Mouse (Mus musculus): Measurements from ENCODE around the gene Pm20d1. TPM values are rescaled to one million over a fixed set of nuclear protein-coding genes. Genes with fewer than 3 reads are reported as not detected.

Gene Pm20d1
- total and polyA plus RNA-seq, 2 experiments from 2014 or later, result 3.5 to 6.4 TPM

GRCm38 (mm10) chr1:131820887-131821328, 23.7 kb downstream of the Pm20d1 start:
- 77% methylated on average over 10 of the region's 10 CpGs for WGBS
- H3K9me3 ChIP-seq (replicated peaks; ENCODE audit: control insufficient read depth, low read length), result no peaks in the 10 kb centered on the region; the same call in 1 of the 2 replicates
- TF ChIP-seq CTCF (IDR thresholded peaks at IDR 0.05; ENCODE audit: low read depth) (no peak), EP300 (IDR thresholded peaks at IDR 0.05; ENCODE audit: low read depth) (no peak)

GRCm38 (mm10) chr1:131822292-131822691, 25.1 kb downstream of the Pm20d1 start:
- Histone ChIP-seq H3K9me3 (replicated peaks; ENCODE audit: control insufficient read depth, low read length) (no peaks in the 10 kb centered on the region; the same call in 1 of the 2 replicates), H3K4me2 (ENCODE audit: low read depth, low read length) (no peak overlapping the region), H3K27me3 (ENCODE audit: control insufficient read depth, insufficient read depth, low read length) (no peaks in the 10 kb centered on the region), H3K36me3 (replicated peaks; ENCODE audit: control insufficient read depth, insufficient read depth, low read length) (no peaks in the 10 kb centered on the region), H3K4me3 (ENCODE audit: low read depth, low read length) (no peak overlapping the region), H3K4me1 (ENCODE audit: control insufficient read depth, insufficient read depth) (peaks cover 5% of the 10 kb centered on the region), H3K9ac (replicated peaks; ENCODE audit: low read depth, low read length) (no peak overlapping the region), H3K27ac (ENCODE audit: low read depth) (no peak overlapping the region)
- WGBS, result 73% methylated on average over 8 of the region's 8 CpGs
- TF ChIP-seq EP300 (IDR thresholded peaks at IDR 0.05; ENCODE audit: low read depth) (no peak), CTCF (IDR thresholded peaks at IDR 0.05; ENCODE audit: low read depth) (no peak)
- ATAC-seq (ENCODE audit: insufficient read depth, low read depth), result no peak
- DNase-seq (ENCODE audit: low spot score), result no peak

More at GRCm38 (mm10) chr1:131820887-131821328, 23.7 kb downstream of the Pm20d1 start:
- Histone ChIP-seq H3K36me3 (replicated peaks; ENCODE audit: control insufficient read depth, insufficient read depth, low read length) (no peaks in the 10 kb centered on the region), H3K27me3 (ENCODE audit: control insufficient read depth, insufficient read depth, low read length) (no peaks in the 10 kb centered on the region), H3K4me1 (ENCODE audit: control insufficient read depth, insufficient read depth) (no peaks in the 10 kb centered on the region; the same call in 1 of the 2 replicates), H3K4me2 (ENCODE audit: low read depth, low read length) (no peak overlapping the region), H3K4me3 (ENCODE audit: low read depth, low read length) (no peak overlapping the region), H3K27ac (ENCODE audit: low read depth) (no peak overlapping the region), H3K9ac (replicated peaks; ENCODE audit: low read depth, low read length) (no peak overlapping the region)
- no peak for DNase-seq (ENCODE audit: low spot score)
- no peak for ATAC-seq (ENCODE audit: insufficient read depth, low read depth)

- ATAC-seq (ENCODE audit: insufficient read depth, low read depth), result no peak
- Histone ChIP-seq H3K9ac (replicated peaks; ENCODE audit: low read depth, low read length) (no peak overlapping the region), H3K4me3 (ENCODE audit: low read depth, low read length) (no peak overlapping the region), H3K27ac (ENCODE audit: low read depth) (no peak overlapping the region), H3K4me1 (ENCODE audit: control insufficient read depth, insufficient read depth) (peaks cover 7% of the 10 kb centered on the region), H3K27me3 (ENCODE audit: control insufficient read depth, insufficient read depth, low read length) (no peaks in the 10 kb centered on the region), H3K36me3 (replicated peaks; ENCODE audit: control insufficient read depth, insufficient read depth, low read length) (no peaks in the 10 kb centered on the region), H3K4me2 (ENCODE audit: low read depth, low read length) (no peak overlapping the region), H3K9me3 (replicated peaks; ENCODE audit: control insufficient read depth, low read length) (no peaks in the 10 kb centered on the region; the same call in 1 of the 2 replicates)
- TF ChIP-seq CTCF (IDR thresholded peaks at IDR 0.05; ENCODE audit: low read depth), result no peak
- no peak for TF ChIP-seq EP300 (IDR thresholded peaks at IDR 0.05; ENCODE audit: low read depth)
- DNase-seq (ENCODE audit: low spot score), result no peak
- 85% methylated on average over 1 of the region's 1 CpGs for WGBS
Observed at GRCm38 (mm10) chr1:131822856-131823492, 25.8 kb downstream of the Pm20d1 start.

DNA sequence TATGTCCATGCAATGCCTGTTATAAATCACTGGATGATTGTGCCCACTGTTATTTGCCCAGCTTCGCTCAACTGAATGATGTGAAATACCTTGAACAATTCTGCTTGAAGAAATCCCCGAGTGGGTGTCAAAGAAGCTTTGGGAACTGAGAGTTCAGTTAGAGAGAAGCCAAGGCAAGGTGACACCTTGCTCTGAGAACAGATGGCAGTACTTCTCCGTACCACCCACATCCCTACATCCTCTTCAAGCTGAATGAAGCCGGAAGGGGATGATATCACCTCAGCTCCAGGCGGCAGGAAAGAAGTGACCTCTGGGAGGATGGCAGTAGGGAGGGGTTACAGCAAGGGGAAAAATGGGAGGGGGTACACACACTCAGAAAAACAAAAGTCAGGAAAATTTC, 26.4 kb downstream of the Pm20d1 start:
- TF ChIP-seq CTCF (IDR thresholded peaks at IDR 0.05; ENCODE audit: low read depth) (no peak), EP300 (IDR thresholded peaks at IDR 0.05; ENCODE audit: low read depth) (no peak)
- Histone ChIP-seq H3K36me3 (replicated peaks; ENCODE audit: control insufficient read depth, insufficient read depth, low read length) (no peaks in the 10 kb centered on the region), H3K9ac (replicated peaks; ENCODE audit: low read depth, low read length) (no peak overlapping the region)

DNA sequence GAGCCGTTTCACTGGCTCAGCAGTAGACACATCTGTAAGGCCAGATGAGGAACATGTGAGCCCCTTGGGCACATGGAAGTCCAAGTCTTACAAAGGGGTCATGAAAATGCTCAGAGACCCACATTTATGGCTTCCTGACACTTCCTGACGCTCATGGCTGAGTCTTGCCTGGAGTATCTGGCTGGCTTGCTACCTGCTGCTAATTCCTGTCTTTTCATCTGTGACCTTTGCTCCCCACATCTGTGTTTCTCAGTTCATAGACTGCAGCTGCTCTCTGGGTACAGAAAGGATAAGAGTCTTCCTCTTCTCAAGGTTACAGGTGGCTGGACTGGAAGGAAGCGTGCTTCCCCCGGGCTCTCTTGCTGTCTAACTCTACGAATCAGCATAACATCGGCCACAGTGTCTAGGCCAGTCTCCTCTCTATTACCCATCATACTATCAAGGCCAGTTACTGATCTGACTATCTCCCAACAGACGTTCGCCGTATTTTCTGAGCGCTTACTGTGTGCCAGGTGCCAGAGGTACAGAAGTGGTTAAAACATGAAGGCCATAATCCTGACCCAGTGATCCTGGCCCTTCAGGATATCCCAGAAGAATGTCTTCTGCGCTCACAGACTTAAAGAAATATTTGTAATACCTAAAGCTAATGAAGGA, 27.5 kb downstream of the Pm20d1 start:
- DNase-seq (ENCODE audit: low spot score), result no peak
- 83% methylated on average over 11 of the region's 11 CpGs for WGBS
- no peak for ATAC-seq (ENCODE audit: insufficient read depth, low read depth)
- Histone ChIP-seq H3K4me3 (ENCODE audit: low read depth, low read length) (no peak overlapping the region), H3K27me3 (ENCODE audit: control insufficient read depth, insufficient read depth, low read length) (no peaks in the 10 kb centered on the region), H3K9me3 (replicated peaks; ENCODE audit: control insufficient read depth, low read length) (no peaks in the 10 kb centered on the region), H3K27ac (ENCODE audit: low read depth) (no peak overlapping the region), H3K36me3 (replicated peaks; ENCODE audit: control insufficient read depth, insufficient read depth, low read length) (no peaks in the 10 kb centered on the region), H3K9ac (replicated peaks; ENCODE audit: low read depth, low read length) (no peak overlapping the region), H3K4me2 (ENCODE audit: low read depth, low read length) (no peak overlapping the region), H3K4me1 (ENCODE audit: control insufficient read depth, insufficient read depth) (peaks cover 12% of the 10 kb centered on the region)
- no peak for TF ChIP-seq CTCF (IDR thresholded peaks at IDR 0.05; ENCODE audit: low read depth)
- no peak for TF ChIP-seq EP300 (IDR thresholded peaks at IDR 0.05; ENCODE audit: low read depth)

More for the DNA sequence above, 26.4 kb downstream of the Pm20d1 start:
- ATAC-seq (ENCODE audit: insufficient read depth, low read depth), result no peak
- no peak for DNase-seq (ENCODE audit: low spot score)
- Histone ChIP-seq H3K9me3 (replicated peaks; ENCODE audit: control insufficient read depth, low read length) (no peaks in the 10 kb centered on the region; the same call in 1 of the 2 replicates), H3K27ac (ENCODE audit: low read depth) (no peak overlapping the region), H3K4me1 (ENCODE audit: control insufficient read depth, insufficient read depth) (peaks cover 7% of the 10 kb centered on the region), H3K4me3 (ENCODE audit: low read depth, low read length) (no peak overlapping the region), H3K27me3 (ENCODE audit: control insufficient read depth, insufficient read depth, low read length) (no peaks in the 10 kb centered on the region), H3K4me2 (ENCODE audit: low read depth, low read length) (no peak overlapping the region)
- WGBS, result 43% methylated on average over 5 of the region's 5 CpGs

All from heart, postnatal 0 days (tissue).